Mouse (Mus musculus): Measurements from ENCODE around the gene Bcat2.

Bcat2 gene

GRCm38 (mm10) chr7:45550821-45551511 lies 19.0 kb upstream of the Bcat2 start:
- no peak for DNase-seq

GRCm38 (mm10) chr7:45551512-45551883 lies 18.5 kb upstream of the Bcat2 start:
- DNase-seq = no peak

GRCm38 (mm10) chr7:45553519-45553918 lies 16.4 kb upstream of the Bcat2 start:
- DNase-seq = no peak

DNA sequence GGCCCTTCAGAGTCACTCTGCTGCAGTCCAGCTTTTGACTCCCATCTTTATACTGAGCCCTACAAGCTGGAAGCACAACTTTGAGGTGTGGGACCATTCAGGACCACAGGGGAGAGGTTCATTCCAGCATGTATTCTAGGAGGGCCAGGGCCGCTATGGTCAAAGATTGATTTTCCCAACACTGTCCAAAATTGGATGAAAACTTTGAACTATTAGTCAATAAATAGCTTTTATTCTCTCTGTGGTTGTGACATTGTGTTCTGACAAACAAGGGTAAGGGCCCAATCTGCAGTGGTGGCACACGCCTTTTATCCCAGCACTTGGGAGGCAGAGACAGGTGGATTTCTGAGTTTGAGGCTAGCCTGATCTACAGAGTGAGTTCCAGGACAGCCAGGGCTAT lies 16.0 kb upstream of the Bcat2 start:
- DNase-seq = no peak

DNA sequence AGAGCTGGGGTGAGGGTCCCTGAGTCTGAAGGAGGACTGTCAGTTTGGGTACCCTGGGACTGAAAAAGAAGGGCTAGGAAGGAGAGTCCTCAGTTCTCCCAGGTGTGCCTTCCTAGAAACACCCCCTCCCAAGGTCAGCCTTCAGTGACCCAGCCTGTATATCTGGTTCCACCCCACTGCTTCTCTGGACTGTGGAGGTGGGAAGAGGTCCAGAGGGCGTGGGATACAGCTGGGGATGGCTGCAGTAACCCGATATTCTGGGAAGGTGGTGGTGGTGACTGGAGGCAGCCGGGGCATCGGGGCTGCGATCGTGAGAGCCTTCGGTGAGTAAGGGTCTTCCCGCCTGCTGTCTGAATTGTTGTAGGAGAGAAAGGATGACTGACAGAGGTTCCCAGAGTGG lies 15.2 kb upstream of the Bcat2 start, which contains the start of gene Hsd17b14:
Gene Hsd17b14 (plus strand): TSS at position 150 of the 400 bp plus-strand sequence.
- no peak for DNase-seq

DNA sequence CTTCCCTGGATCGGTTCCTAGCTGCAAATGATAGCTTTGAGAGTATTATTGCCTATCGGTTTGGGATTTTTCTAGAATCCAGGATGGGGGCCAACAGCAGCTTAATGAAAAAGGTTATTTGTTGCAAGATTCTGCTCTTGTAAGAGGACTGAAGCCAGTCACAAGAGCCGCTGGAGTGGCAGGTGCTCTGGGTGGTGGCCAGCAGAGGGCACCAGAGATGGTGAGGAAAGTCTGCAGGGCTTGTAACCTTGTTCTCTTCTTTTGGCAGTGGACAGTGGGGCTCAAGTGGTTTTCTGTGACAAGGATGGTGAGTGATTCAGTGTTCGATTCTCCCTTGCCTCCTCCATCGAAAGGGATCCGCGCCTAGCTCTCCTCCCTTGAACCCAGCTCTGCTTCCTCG lies 14.2 kb upstream of the Bcat2 start:
- peak; percentile 90 for DNase-seq

GRCm38 (mm10) chr7:45558907-45559306 lies 11.0 kb upstream of the Bcat2 start:
- no peak for DNase-seq

DNA sequence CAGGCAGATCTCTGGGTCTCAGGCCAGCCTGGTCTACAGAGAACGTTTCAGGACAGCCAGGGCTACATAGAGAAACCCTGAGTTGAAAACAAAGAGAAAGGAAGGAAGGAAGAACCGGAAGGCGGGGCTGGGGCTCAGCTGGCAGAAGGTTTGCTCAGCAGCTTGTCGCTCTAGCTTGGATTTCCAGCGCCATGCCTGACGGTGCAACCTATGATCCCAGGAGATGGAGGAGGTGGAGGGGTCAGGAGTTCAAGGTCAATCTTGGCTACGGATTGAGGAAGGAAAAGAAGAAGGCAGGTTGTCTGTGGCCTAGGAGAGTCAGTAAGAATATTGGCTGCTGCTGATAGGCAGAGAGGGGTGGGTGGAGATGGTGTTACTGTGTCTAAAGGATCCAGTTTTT lies 9.7 kb upstream of the Bcat2 start:
- DNase-seq = no peak

- peak; percentile 86 for DNase-seq
These were observed 8.9 kb upstream of the Bcat2 start for GRCm38 (mm10) chr7:45560843-45561623.

DNA sequence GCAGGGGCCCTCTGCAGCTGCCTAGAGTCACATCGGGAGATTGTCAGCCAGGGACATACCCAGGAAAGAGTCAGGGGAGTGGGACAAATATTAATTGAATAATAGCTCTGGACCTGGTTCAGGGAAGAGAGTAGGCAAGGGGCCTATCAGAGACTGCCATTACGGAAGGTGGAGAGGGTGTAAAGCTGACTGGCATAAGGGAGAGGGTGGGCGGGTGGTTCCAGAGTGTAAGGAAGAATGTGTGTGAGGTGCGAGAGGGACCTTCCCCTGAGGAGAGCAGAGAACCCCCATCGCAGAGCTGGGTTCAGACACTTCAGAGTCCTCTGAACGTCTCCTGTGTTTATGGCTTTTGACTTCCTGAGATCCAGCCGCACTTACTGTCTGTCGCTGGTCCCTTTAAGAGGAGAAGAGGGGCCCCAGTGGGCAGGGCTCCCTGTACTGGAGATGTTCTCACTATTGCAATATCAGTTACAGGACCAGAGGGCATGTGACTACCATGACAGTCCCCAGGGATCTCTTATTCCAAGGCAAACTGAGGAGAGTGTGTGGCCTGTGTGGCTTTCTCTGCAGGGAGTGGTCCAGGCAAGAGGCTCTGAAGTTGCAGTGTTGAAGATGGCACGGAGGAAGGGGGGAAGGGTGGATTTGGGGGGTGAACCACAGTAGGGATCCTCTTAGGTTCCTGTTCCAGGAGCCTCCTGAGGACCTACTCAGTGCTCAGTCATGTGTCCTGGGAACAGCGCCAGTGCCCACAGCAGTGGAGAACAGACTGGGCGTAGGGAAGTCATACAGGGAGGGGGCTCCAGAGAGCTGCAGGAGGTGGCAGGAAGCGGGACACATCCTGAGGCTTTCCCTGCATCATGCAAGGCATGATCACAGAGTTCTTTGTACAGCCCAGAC lies 8.1 kb upstream of the Bcat2 start:
- DNase-seq = no peak

GRCm38 (mm10) chr7:45564811-45565210 lies 5.1 kb upstream of the Bcat2 start:
- no peak for DNase-seq

GRCm38 (mm10) chr7:45565446-45565845 lies 4.5 kb upstream of the Bcat2 start:
- DNase-seq = no peak

- DNase-seq = no peak
These were observed 2.7 kb upstream of the Bcat2 start for GRCm38 (mm10) chr7:45567112-45567779.

DNA sequence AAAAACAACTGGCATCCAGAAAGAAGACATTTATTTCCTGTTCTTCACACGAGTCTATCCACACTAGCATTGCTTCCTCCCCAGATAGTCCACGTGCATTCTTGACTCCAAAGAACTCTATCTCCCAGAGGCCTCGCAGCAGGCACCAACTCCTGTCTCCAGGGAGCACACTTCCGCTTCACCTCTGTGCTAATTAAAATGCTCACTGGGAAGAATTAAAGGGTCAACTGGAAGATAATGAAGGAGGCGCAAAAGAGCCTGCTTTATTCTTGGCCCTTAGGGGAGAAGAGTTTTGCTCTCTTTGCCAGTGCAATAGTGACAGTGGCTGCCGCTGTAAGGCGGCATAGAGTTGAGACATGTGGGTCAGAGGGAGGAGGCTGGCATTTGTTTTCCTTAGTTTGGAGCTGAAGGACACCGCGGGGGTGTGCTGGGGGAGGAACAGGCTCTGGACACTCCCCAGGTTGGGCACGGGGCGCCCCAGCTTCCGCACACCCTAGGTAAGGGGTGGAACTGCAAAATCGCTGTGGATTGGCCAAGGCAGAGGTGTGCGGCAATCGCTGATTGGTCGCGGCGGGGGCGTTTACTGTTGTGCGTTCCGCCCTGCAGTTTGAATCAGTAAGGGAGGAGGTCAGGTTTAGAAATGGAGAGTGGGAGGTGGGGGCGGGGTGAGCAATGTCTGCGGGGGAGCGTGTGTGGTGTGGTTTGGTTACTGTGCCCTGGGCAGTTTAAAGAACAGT lies 2.0 kb upstream of the Bcat2 start:
- DNase-seq = peak; percentile 94

DNA sequence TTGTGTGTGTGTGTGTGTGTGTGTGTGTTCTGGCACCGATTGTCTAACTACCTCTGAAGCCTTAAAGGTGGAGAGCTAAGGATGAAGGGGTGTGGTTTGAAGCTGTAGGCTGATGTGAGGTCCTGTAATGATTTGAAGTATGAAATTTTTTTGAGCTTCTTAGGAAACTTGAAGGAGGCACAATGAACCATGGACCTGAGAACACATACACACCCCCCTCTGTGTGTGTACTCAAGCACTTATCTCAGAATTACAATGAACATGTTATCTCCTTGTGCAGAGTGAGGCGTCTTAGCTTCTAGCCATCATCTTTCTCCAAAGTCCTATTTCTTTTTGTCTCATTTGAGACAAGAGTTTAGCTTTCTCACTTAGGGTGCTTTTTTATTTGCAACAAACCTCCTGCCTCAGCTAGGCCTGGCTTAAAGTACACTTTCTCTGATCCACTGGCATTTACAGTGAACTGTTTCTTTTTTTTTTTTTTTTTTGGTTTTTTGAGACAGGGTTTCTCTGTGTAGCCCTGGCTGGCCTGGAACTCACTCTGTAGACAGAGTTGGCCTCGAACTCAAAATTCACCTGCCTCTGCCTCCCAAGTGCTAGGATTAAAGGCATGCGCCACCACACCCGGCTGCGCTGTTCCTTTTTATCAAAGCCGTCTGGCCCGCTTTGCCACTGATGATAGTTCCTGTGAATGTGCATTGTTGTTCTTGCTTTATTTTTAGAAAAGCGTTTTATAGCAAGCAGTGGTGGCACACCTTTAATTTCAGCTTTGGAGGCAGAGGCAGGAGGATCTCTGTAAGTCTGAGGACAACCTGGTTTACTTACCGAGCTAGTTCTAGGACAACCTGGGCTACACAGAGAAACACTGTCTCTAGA lies 1.1 kb upstream of the Bcat2 start:
- DNase-seq = no peak

GRCm38 (mm10) chr7:45571966-45572365 lies 2.0 kb downstream of the Bcat2 start:
- no peak for DNase-seq

DNA sequence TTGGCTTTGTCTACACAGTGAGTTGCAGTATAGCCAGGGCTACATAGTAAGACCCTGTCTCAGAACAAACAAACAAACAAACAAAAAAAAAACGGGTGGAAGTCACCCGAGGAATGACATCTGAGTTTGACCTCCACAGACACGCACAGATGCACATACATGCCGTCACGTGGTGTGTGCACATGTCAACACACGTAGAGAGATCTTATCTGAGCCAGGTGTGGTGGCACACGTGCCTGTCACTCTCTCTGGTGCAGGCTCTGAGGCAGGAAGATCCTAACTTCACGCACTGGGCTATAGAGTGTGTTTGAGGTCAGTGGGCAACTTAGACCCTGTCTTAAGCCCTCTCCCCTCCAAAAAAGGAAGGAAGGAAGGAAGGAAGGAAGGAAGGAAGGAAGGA lies 4.0 kb downstream of the Bcat2 start:
- no peak for DNase-seq

DNA sequence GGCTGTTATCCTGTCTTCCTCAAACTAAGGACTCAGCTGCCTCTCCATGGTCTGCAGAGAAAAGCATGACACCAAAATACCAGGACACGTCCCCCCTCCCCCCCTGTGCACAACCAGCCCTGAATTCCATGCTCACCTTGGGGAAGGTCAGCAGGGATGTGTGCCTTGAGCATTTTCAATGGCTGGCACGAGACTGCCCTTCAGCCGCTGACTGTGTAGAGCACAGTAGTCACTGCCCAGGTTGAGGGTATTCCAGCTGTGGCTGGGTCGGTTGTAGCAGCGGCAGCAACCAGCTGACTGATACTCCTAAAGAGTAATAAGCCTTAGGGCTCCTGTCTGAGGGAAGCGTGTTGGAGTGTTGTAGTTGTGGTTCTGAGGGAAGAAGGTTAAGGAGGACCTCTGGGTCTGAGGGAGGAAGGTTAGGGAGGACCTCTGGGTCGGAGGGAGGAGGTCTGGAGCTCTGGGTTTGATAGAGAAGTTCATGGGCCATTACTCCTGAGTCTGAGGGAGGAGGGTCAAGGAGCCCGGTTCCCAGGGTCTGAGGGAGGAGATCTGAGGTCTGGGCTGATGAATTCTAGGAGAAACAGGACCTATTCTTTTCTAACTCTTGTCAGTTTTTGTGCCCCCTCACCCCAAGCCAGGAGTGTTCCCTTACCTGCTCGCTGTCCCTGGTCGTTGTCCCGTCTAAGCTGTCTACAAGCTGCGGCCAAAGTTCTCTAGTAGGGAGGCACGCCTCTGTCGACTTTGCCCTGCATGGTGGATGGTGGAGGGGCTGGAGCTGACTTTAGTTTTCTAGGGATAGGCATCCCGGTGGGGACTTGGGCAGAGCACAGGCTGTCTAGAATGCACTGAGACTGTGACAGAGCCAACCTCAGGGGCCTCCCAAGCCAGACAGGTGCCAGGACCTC lies 4.8 kb downstream of the Bcat2 start:
- DNase-seq = no peak

DNA sequence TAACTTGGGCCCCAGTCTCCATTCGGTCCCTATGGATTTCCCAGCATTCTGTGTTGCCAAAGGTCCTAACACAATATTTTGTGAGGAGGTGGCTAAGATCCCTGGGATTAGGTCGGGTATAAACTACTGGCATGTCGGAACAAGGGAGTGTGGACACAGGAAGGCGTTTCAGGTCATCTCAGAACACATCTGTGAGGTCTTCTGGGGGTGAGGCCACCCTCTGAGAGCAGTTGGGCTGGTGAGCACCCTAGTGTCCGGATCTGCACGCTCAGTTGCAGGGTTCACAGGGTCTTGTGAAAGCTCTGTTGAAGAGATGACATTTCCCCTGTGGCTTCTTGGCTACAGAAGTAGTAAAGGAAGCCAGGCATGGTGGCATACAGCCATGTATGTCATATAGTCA lies 16.0 kb downstream of the Bcat2 start:
- no peak for DNase-seq

Data from lung, postnatal 14 days (tissue).